Mouse (Mus musculus) gastrocnemius, postnatal 10 days (tissue): ENCODE results near the gene Gm8677. TPM values are rescaled to one million over a fixed set of nuclear protein-coding genes. Genes with fewer than 3 reads are reported as not detected.
"Not testable (repeated sequence)": the region's sequence is repeated elsewhere in the genome, so short reads cannot be mapped to it uniquely, and the experiment has no call there.

Experiments used
- DNase-seq: peaks from one replicate; pipeline ENCODE4 v3.0.0; 2021; ENCODE audit warnings: mixed read lengths
- long read RNA-seq, 2 experiments: library from polyadenylated mRNA; stranded (forward); transcript quantifications; one replicate each; pipeline ENCODE4 v2.0.0; 2021
- total RNA-seq, 2 experiments: library from RNA; stranded (reverse); gene quantifications; 2 replicates each; pipeline ENCODE4 v1.2.3; 2021

The Gm8677 gene
- not detected for total RNA-seq
- long read RNA-seq, experiment 1: 0 reads
- long read RNA-seq, experiment 2: 0 reads

DNA sequence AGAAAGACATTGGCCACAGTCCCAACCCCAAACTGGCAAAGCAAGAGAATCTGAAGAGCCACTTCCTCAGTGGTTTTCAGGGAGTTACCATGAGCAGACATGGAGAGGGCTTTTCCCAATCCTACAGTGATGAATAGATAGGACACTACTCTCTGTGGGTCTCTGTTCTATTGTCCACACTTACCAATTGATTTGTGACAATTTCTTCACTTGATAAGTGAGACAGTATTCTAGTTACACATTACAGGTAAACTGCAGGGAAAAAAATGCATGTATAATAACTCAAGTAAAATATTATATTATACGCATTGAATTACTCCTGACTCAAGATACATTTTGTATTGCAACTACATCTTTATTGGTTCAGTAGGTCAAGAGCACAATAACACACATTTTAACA lies at the start of gene Gm8677:
Gene Gm8677 (minus strand): TSS at position 101 of the 400 bp plus-strand sequence.
- not testable (repeated sequence) for DNase-seq

DNA sequence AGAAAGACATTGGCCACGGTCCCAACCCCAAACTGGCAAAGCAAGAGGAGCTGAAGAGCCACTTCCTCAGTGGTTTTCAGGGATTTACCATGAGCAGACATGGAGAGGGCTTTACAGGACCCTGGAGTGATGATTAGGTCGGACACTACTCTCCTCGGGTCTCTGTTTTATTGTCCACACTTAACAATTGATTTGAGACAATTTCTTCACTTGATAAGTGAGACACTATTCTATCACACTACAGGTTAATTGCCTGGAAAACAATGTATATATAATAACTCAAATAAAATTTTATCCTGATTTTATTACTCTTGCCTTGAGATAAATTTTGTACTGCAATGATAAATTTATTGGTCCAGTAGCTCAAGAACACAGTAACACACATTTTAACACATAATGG lies 30.6 kb upstream of the Gm8677 start, which contains the start of gene Gm4201:
Gene Gm4201 (minus strand): TSS at position 101 of the 400 bp plus-strand sequence.
- DNase-seq: not testable (repeated sequence)

DNA sequence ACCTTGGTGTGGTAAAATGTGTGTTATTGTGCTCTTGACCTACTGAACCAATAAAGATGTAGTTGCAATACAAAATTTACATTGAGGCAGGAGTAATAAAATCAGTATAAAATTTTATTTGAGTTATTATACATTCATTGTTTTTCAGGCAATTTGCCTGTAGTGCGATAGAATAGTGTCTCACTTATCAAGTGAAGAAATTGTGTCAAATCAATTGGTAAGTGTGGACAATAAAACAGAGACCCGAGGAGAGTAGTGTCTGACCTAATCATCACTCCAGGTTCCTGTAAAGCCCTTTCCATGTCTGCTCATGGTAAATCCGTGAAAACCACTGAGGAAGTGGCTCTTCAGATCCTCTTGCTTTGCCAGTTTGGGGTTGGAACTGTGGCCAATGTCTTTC lies 12.0 kb downstream of the Gm8677 start, which contains the start of gene Vmn1r152:
Gene Vmn1r152 (plus strand): TSS at position 301 of the 400 bp plus-strand sequence.
- not testable (repeated sequence) for DNase-seq

DNA sequence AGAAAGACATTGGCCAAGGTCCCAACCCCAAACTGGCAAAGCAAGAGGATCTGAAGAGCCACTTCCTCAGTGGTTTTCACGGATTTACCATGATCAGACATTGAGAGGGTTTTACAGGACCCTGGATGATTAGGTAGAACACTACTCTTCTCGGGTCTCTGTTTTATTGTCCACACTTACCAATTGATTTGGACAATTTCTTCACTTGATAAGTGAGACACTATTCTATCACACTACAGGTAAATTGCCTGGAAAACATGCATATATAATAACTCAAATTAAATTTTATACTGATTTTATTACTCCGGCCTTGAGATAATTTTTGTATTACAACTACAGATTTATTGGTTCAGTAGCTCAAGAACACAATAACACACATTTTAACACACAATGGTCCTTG lies 35.1 kb downstream of the Gm8677 start, which contains the start of gene Vmn1r151:
Gene Vmn1r151 (minus strand): TSS at position 101 of the 400 bp plus-strand sequence.
- not testable (repeated sequence) for DNase-seq

Other genes with a start within 250 kb of the Gm8677 start
- not detected for gene Gm4187, start 205.2 kb downstream of the Gm8677 start, total RNA-seq
- not detected for gene Gm8660, start 163.8 kb downstream of the Gm8677 start, total RNA-seq
- gene Vmn1r148, start 121.3 kb downstream of the Gm8677 start, total RNA-seq: not detected
- not detected for gene Vmn1r149, start 96.7 kb downstream of the Gm8677 start, total RNA-seq
- gene Gm10665, start 70.8 kb downstream of the Gm8677 start, total RNA-seq: not detected
- gene Vmn1r151, start 35.2 kb downstream of the Gm8677 start, total RNA-seq: not detected
- gene Vmn1r152, start 11.9 kb downstream of the Gm8677 start, total RNA-seq: not detected
- not detected for gene Gm4201, start 30.5 kb upstream of the Gm8677 start, total RNA-seq
- not detected for gene Gm4565, start 53.2 kb upstream of the Gm8677 start, total RNA-seq
- not detected for gene Vmn1r155, start 123.1 kb upstream of the Gm8677 start, total RNA-seq
- gene Gm8693, start 157.4 kb upstream of the Gm8677 start, total RNA-seq: not detected
- not detected for gene Gm4567, start 184.8 kb upstream of the Gm8677 start, total RNA-seq
- gene Vmn1r157, start 226.8 kb upstream of the Gm8677 start, total RNA-seq: not detected